Mouse (Mus musculus) bone marrow macrophage, adult 2 months (primary cell): ENCODE measurements at regions not wholly inside any gene's neighbourhood (a gene's known extent, or its start where the extent isn't known, plus 50 kb on each side); places are given as distances from the start of the nearest gene placed in this dataset.

Source experiments
- H3K27ac ChIP-seq: 2 replicates; pipeline ENCODE4 v1.5.1; 2012; ENCODE audit warnings: low read depth, low read length; ENCODE audit not compliant: insufficient read depth
- H3K4me1 ChIP-seq: 2 replicates; pipeline ENCODE4 v1.6.1; 2012; ENCODE audit warnings: low read length; ENCODE audit not compliant: control insufficient read depth, insufficient read depth
- H3K4me3 ChIP-seq: 2 replicates; pipeline ENCODE4 v1.5.1; 2012; ENCODE audit warnings: mild to moderate bottlenecking, low read length, moderate library complexity; ENCODE audit not compliant: insufficient read depth
- CTCF ChIP-seq: IDR thresholded peaks from 2 replicates; pipeline ENCODE4 v1.5.1; 2012; ENCODE audit warnings: low read depth, mild to moderate bottlenecking, low read length, moderate library complexity
- POLR2A ChIP-seq: IDR thresholded peaks from 2 replicates; pipeline ENCODE4 v1.6.1; 2012; ENCODE audit warnings: mild to moderate bottlenecking, low read depth, low read length, borderline replicate concordance

DNA sequence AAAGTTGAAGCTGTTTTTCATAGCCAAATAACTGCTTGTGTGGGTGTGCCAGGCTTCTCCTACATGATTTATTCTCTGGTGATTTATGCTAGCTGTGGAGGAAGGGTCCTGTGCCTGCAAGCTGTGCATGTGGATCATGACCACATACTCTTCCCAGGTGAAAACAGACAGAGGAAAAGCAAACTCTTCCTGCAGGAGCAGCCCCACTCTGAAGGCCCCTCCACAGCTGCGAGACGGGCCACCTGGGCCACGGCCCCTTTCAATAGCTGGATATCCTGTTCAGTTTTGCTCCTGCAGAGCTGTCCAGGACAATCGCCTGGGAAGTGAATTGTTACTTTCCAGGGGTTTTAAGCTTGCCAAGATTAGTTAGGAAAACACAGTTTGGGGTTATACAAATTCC lies 722.3 kb upstream of the Marcks start:
- TF ChIP-seq POLR2A = no peak
- TF ChIP-seq CTCF = no peak
- H3K4me3 ChIP-seq = no peak overlapping the region
- no peaks in the 10 kb centered on the region for H3K4me1 ChIP-seq
- H3K27ac ChIP-seq = no peak overlapping the region

DNA sequence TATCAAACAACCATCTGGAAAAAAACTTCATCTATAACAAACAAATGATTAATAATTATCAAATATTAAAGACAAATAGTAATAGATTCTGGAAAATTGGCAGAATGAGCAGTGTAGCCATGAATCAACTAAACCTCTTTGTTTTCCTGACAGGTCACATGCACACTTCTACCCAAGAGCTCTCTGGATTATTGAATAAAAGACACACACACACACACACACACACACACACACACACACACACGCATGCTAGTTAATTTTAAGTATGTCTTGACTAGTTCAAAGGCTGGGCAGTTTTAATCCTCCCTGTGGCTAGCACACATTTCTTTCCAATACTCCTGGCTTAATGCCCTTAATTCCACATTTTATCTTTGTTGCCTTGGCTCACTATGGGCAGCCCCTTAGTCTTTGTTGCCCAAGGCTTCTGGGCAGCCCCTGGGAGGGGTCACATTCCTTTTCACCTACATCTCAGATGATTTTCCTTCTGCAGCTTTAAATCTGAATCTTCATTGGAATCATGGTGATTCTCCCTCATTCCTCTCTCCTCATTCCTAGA lies 710.6 kb upstream of the Marcks start:
- Histone ChIP-seq H3K4me3 (no peak overlapping the region), H3K4me1 (no peaks in the 10 kb centered on the region), H3K27ac (no peak overlapping the region)
- TF ChIP-seq CTCF = no peak

DNA sequence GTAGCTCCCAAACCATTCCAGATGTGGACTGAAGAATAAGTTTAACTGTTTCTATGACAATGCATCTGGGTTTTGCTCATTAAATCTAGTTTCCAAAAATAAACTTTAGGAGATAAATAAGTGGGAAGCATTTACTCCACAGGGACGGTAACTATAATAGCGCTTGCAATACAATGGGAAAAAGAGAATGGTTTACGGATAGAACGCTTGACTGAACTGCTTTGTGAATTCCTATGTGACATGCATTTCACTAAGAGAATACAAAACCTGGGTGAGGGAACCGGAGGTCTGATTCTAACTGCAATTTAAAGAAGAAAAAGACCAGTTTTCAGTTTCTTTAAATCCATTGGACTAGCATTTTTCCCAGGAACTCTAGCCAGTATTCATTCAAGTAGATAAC lies 704.1 kb upstream of the Marcks start:
- no peaks in the 10 kb centered on the region for H3K4me1 ChIP-seq
- no peak overlapping the region for H3K4me3 ChIP-seq
- no peak for TF ChIP-seq CTCF
- TF ChIP-seq POLR2A = no peak
- no peak overlapping the region for H3K27ac ChIP-seq

DNA sequence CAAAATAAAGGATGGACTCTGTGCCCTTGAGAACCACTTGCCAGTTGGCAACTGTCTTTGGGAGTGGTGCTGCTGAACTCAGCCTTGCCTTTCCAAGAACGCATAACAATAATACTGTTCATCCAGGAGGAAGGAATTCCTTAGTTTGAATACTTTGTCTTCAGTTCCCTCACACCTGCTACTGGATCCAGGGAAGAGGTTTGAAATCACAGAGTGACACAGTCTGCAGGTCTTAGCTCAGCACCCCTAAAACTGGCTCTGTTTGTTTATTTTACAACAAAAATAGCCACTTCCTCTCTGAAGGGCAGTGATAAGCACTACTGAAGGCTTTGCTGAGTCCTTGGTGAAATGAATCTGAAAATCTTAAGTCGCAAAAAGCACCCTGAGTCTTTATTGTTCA lies 703.1 kb upstream of the Marcks start:
- Histone ChIP-seq H3K4me3 (no peak overlapping the region), H3K4me1 (no peaks in the 10 kb centered on the region), H3K27ac (no peak overlapping the region)
- TF ChIP-seq POLR2A = no peak
- TF ChIP-seq CTCF = no peak

DNA sequence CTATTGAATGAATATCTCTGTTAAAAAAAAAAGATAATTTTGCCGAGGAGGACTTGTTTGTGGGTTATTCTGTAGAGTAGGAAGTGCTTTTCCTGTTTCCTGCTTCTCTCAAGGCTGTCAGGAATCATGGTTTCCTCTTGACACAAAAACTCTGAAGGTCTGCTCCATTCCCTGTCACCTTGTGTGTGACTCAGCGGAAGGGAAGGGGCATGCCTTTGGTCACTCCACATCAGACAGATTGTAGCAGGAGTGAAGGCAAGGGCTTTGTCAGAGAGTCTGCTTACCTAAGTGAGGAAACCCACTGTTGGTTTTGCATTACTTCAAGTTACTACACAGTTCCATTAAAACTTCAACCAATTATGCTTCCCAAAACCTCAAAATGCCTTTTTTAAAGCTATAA lies 699.0 kb upstream of the Marcks start:
- Histone ChIP-seq H3K4me3 (no peak overlapping the region), H3K27ac (no peak overlapping the region), H3K4me1 (no peaks in the 10 kb centered on the region)
- no peak for TF ChIP-seq CTCF
- TF ChIP-seq POLR2A = no peak

DNA sequence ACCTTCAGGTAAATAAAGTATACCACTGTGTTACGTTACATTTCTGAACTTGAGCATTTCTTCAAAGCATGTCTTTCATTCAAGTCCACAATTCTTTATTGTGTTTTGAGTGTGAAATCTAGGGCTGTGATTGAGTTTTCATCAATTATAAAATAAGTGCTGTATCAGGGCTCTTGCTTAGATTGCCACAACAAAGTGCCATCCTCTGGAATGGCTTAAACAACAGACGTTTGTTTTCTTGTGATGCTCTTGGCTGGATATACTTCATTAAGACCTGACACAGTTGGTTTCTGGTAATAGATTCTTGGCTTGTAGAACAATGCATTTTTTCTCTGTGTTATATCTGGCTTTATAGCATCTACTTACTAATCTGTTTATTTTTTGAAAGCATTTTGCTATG lies 674.3 kb upstream of the Marcks start:
- Histone ChIP-seq H3K27ac (no peak overlapping the region), H3K4me1 (no peaks in the 10 kb centered on the region), H3K4me3 (no peak overlapping the region)
- no peak for TF ChIP-seq CTCF
- no peak for TF ChIP-seq POLR2A

DNA sequence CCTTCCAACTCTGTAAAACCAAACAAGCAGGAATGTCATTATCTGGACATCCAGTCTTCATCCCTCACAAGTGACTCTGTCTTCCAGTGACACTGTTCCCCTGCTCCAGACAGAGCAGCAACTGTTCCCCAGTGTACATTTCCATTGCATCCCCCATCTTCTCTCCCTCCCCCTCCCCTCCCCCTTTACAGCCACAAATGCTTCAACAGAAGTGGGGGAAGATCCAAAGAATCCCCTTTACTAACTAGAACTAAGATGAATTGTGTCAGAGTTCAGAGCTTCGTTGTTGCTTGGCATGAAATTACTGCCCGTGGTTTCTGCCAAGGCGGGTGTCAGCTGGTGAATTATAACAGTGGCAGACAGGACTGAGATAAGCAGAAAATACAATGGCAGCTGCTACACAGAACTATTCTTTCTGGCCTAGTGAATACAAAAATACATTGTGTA lies 673.7 kb upstream of the Marcks start:
- H3K4me1 ChIP-seq = no peaks in the 10 kb centered on the region
- H3K27ac ChIP-seq = no peak overlapping the region
- H3K4me3 ChIP-seq = no peak overlapping the region
- TF ChIP-seq CTCF (no peak), POLR2A (no peak)

DNA sequence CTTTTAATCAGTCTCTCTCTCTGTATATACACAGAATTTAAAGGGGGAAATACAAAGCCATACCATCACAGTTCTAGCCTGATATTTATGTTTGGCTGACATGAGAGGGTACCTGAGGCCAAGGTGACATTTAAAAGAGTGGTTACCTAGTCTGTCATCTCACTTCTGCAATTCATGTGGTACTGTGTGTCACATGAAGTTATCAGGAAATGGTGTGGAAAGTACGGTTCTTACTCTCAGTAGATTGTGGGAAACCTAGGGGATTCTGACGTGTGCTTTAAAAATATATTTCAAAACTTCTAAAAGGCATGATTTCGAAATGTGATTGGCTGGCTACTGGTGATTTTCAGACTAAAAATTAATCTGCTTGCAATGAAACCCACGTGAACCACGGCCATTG lies 673.1 kb upstream of the Marcks start:
- TF ChIP-seq POLR2A (no peak), CTCF (no peak)
- H3K4me3 ChIP-seq = no peak overlapping the region
- H3K4me1 ChIP-seq = no peaks in the 10 kb centered on the region
- H3K27ac ChIP-seq = no peak overlapping the region

DNA sequence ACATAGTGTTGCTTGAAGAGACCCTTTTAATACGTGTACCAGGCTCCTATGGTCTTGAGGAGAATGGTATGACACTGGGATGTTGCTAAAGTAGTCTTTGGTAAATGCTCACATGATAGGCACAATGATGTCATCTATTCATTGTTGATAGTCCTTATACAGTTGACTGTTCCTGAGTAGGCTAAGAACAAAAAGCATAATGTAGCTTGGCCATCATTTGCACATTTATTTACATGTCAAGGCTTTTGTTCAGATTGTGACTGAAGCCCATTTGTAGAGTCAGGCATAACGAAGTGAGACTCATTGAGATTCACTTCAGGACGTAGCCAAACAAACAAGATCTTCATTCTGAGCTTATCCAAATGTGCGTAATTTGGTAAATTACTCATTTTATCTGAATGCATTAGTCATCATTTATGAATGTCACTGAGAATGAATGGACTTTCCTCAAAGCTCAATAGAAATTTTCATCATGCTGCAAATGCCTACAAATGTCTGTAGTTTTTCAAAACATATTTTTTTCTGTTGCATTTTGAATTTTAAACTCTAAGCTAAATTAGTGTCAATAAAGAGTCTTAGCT lies 664.6 kb upstream of the Marcks start:
- TF ChIP-seq POLR2A (no peak), CTCF (no peak)

DNA sequence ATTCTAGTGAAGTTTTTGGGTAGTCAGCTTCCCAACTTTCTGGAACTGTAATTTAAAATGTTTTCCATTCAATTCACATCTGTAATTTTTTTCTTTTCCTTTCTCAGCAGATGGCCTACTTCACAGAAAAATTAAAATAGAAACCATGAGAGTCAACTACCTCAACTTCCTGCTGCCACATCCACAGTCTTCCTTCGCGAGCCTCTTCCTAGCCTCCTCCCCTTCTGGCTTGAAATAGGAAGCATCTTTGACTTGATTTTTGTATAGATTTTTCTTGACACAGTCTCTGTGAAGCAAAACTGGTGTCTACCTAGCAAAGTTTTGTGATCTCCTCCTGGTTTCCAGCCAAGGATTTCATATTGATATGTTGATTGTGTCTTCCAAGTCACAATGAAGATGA lies 660.7 kb upstream of the Marcks start:
- no peak for TF ChIP-seq POLR2A
- no peak for TF ChIP-seq CTCF

More for the DNA sequence above, 664.6 kb upstream of the Marcks start:
- Histone ChIP-seq H3K4me3 (no peak overlapping the region), H3K4me1 (no peaks in the 10 kb centered on the region), H3K27ac (no peak overlapping the region)

DNA sequence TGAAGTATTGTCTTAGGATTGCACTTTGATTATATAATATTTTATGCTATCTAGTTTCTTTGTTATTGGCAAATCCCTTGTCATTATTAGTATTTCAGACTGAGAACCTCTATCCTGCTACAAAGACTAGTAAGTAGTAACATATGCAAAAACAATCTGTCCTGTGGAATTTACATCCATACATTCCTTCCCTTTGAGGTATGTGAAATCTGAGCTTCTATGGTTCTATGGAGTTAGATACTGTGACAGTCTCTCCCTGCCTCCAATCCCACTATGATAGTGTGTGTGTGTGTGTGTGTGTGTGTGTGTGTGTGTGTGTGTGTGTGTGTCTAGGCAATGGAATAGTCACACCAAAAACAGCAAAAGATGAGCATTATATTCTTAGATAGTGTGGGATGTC lies 659.6 kb upstream of the Marcks start:
- no peak for TF ChIP-seq POLR2A
- TF ChIP-seq CTCF = no peak

More for the DNA sequence above, 660.7 kb upstream of the Marcks start:
- Histone ChIP-seq H3K4me3 (no peak overlapping the region), H3K4me1 (no peaks in the 10 kb centered on the region), H3K27ac (no peak overlapping the region)

More for the DNA sequence above, 659.6 kb upstream of the Marcks start:
- Histone ChIP-seq H3K4me1 (no peaks in the 10 kb centered on the region), H3K4me3 (no peak overlapping the region), H3K27ac (no peak overlapping the region)
